Mouse (Mus musculus) G1E (cell line): ENCODE measurements at regions not wholly inside any gene's neighbourhood (a gene's known extent, or its start where the extent isn't known, plus 50 kb on each side); places are given as distances from the start of the nearest gene placed in this dataset.

Source experiments
- ATAC-seq: 2 replicates; pipeline ENCODE4 v1.8.0; 2016; ENCODE audit warnings: mild to moderate bottlenecking; ENCODE audit not compliant: insufficient number of reproducible peaks, poor library complexity, low FRiP score, severe bottlenecking; ENCODE audit errors: extremely low read depth
- DNase-seq: peaks from one replicate; pipeline ENCODE4 v3.0.0; 2012; ENCODE audit warnings: low spot score
- H3K27me3 ChIP-seq: 2 replicates; pipeline ENCODE4 v1.6.1; 2012; ENCODE audit warnings: mild to moderate bottlenecking, low read length, inconsistent platforms; ENCODE audit not compliant: insufficient read depth
- H3K36me3 ChIP-seq: replicated peaks from 2 replicates; pipeline ENCODE3; 2012; ENCODE audit warnings: mild to moderate bottlenecking, inconsistent platforms
- H3K4me1 ChIP-seq: 2 replicates; pipeline ENCODE4 v1.6.1; 2012; ENCODE audit warnings: low read depth, low read length, inconsistent platforms, mixed read lengths; ENCODE audit not compliant: insufficient read depth
- H3K4me3 ChIP-seq: 2 replicates; pipeline ENCODE4 v1.5.1; 2012; ENCODE audit warnings: low read depth, mild to moderate bottlenecking, inconsistent platforms, low read length, moderate library complexity, mixed read lengths
- H3K9me3 ChIP-seq: replicated peaks from 2 replicates; pipeline ENCODE4 v1.6.1; 2012; ENCODE audit warnings: inconsistent platforms
- CTCF ChIP-seq: IDR thresholded peaks from 2 replicates; pipeline ENCODE4 v1.5.1; 2012; ENCODE audit warnings: low read depth, low read length, inconsistent platforms, mixed read lengths
- GATA1 ChIP-seq: IDR thresholded peaks from 2 replicates; pipeline ENCODE4 v1.6.1; 2012; ENCODE audit warnings: borderline replicate concordance, low read length, inconsistent platforms, mixed read lengths
- GATA2 ChIP-seq: IDR thresholded peaks from 2 replicates; pipeline ENCODE4 v1.6.1; 2012; ENCODE audit warnings: low read depth, low read length, inconsistent platforms, borderline replicate concordance
- POLR2AphosphoS5 ChIP-seq: IDR thresholded peaks from 2 replicates; pipeline ENCODE4 v1.6.1; 2012; ENCODE audit warnings: low read depth, low read length, inconsistent platforms; ENCODE audit not compliant: insufficient replicate concordance
- TAL1 ChIP-seq: conservative IDR thresholded peaks from 2 replicates; pipeline ENCODE4 v1.6.1; 2012; ENCODE audit warnings: low read depth, low read length, inconsistent platforms, mixed read lengths

DNA sequence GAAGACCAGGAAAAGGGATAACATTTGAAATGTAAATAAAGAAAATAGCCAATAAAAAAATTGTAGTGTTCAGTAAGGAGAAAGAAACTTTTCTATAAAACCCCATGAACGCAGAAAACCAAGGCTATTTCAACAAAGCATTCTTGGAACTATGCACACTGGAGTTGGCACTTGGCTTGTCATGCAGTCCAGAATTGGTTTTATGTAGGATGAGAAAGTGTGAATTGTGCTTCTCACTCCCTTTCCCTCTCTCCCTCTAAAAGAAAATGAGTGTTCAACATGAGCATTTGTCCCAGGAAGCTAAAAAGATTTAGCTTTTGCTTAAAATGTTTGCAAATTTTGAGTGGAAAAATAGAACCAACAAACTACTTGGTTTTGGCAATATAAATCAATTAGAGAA is 841.6 kb upstream of the Adam24 start:
- H3K4me3 ChIP-seq = no peak overlapping the region
- no peak for ATAC-seq
- no peak for TF ChIP-seq GATA1
- TF ChIP-seq TAL1 = no peak
- no peak for TF ChIP-seq GATA2
- no peak for TF ChIP-seq CTCF
- no peak for TF ChIP-seq POLR2AphosphoS5
- no peak for DNase-seq
- H3K4me1 ChIP-seq = no peaks in the 10 kb centered on the region
- H3K27me3 ChIP-seq = peaks cover 3% of the 10 kb centered on the region; the same call in 1 of the 2 replicates
- no peaks in the 10 kb centered on the region for H3K9me3 ChIP-seq
- no peaks in the 10 kb centered on the region for H3K36me3 ChIP-seq

DNA sequence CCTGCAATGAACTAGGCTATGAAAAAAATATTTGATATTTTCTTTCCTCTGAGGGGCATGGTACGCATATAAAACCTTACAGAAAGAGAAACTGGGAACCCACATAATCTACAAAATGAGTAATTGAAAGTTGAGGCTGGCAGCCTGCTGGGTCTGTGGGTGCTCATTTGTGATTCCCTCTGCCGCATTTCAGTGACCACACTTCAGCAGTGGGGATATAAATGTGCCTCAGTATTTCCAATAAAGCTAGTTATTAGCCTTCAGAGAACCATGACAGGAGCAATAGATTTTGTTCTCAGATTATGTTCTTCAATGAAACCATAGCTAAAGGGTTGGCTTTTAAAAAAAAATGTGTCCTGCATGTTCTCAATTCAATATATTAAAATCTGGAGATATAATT is 828.0 kb upstream of the Adam24 start:
- no peak for DNase-seq
- TF ChIP-seq CTCF = no peak
- TF ChIP-seq TAL1 = no peak
- no peak for TF ChIP-seq GATA2
- TF ChIP-seq GATA1 = no peak
- no peak for TF ChIP-seq POLR2AphosphoS5

GRCm38 (mm10) chr8:39862544-39862943 is 812.3 kb upstream of the Adam24 start:
- TF ChIP-seq TAL1 (no peak), POLR2AphosphoS5 (no peak), CTCF (no peak), GATA2 (no peak), GATA1 (no peak)
- Histone ChIP-seq H3K4me1 (no peaks in the 10 kb centered on the region), H3K4me3 (no peak overlapping the region), H3K27me3 (no peaks in the 10 kb centered on the region), H3K9me3 (no peaks in the 10 kb centered on the region), H3K36me3 (no peaks in the 10 kb centered on the region)
- ATAC-seq = no peak
- no peak for DNase-seq

More for the DNA sequence above, 828.0 kb upstream of the Adam24 start:
- Histone ChIP-seq H3K36me3 (no peaks in the 10 kb centered on the region), H3K4me3 (no peak overlapping the region), H3K9me3 (no peaks in the 10 kb centered on the region), H3K27me3 (no peaks in the 10 kb centered on the region), H3K4me1 (no peaks in the 10 kb centered on the region)
- no peak for ATAC-seq

DNA sequence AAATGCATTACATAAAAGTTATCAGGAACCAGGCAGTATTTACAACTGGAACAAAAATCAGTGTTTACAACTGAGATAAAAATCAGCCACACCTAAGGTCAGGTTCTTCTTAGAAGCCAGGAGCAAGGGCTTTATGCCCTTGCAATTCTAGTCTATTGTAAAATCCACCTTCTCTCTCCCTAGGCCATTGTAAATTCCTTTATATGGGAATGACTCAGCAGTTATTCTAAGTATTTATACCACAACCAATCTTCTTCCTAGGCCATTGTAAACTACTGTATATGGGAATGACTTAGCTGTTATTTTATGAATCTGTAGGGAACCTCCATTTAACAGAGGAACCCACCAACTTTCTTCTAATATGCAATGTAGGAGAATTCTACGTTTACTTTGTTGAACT is 772.6 kb upstream of the Adam24 start:
- TF ChIP-seq CTCF (no peak), POLR2AphosphoS5 (no peak), GATA1 (no peak), GATA2 (no peak), TAL1 (no peak)
- ATAC-seq = no peak
- DNase-seq = no peak
- Histone ChIP-seq H3K4me3 (no peak overlapping the region), H3K27me3 (no peaks in the 10 kb centered on the region), H3K4me1 (no peaks in the 10 kb centered on the region), H3K36me3 (no peaks in the 10 kb centered on the region), H3K9me3 (no peaks in the 10 kb centered on the region)

- no peaks in the 10 kb centered on the region for H3K4me1 ChIP-seq
- H3K9me3 ChIP-seq = no peaks in the 10 kb centered on the region
- TF ChIP-seq GATA2 = no peak
- ATAC-seq (no peak), DNase-seq (no peak)
- no peaks in the 10 kb centered on the region for H3K27me3 ChIP-seq
- H3K36me3 ChIP-seq = no peaks in the 10 kb centered on the region
- H3K4me3 ChIP-seq = no peak overlapping the region
Measured at GRCm38 (mm10) chr8:39912926-39913325, 762.0 kb upstream of the Adam24 start.

GRCm38 (mm10) chr8:39921336-39921735 is 753.5 kb upstream of the Adam24 start:
- no peaks in the 10 kb centered on the region for H3K4me1 ChIP-seq
- H3K4me3 ChIP-seq = no peak overlapping the region
- TF ChIP-seq TAL1 = no peak
- TF ChIP-seq GATA2 = no peak
- TF ChIP-seq POLR2AphosphoS5 = no peak
- no peak for TF ChIP-seq GATA1
- no peak for TF ChIP-seq CTCF
- H3K27me3 ChIP-seq = 0 out of 2 replicates have a peak, but pooled peaks cover 2% of the 10 kb centered on the region
- H3K36me3 ChIP-seq = no peaks in the 10 kb centered on the region
- DNase-seq = no peak
- ATAC-seq = no peak
- H3K9me3 ChIP-seq = no peaks in the 10 kb centered on the region

GRCm38 (mm10) chr8:39923741-39924140 is 751.1 kb upstream of the Adam24 start:
- TF ChIP-seq POLR2AphosphoS5 (no peak), CTCF (no peak), TAL1 (no peak), GATA2 (no peak), GATA1 (no peak)
- ATAC-seq = no peak
- H3K4me1 ChIP-seq = no peaks in the 10 kb centered on the region
- 0 out of 2 replicates have a peak, but pooled peaks cover 2% of the 10 kb centered on the region for H3K27me3 ChIP-seq
- H3K36me3 ChIP-seq = no peaks in the 10 kb centered on the region
- DNase-seq = no peak
- no peak overlapping the region for H3K4me3 ChIP-seq
- no peaks in the 10 kb centered on the region for H3K9me3 ChIP-seq
